8 mouse cellular contexts compared by ENCODE assay signal in the genomic region with DNA sequence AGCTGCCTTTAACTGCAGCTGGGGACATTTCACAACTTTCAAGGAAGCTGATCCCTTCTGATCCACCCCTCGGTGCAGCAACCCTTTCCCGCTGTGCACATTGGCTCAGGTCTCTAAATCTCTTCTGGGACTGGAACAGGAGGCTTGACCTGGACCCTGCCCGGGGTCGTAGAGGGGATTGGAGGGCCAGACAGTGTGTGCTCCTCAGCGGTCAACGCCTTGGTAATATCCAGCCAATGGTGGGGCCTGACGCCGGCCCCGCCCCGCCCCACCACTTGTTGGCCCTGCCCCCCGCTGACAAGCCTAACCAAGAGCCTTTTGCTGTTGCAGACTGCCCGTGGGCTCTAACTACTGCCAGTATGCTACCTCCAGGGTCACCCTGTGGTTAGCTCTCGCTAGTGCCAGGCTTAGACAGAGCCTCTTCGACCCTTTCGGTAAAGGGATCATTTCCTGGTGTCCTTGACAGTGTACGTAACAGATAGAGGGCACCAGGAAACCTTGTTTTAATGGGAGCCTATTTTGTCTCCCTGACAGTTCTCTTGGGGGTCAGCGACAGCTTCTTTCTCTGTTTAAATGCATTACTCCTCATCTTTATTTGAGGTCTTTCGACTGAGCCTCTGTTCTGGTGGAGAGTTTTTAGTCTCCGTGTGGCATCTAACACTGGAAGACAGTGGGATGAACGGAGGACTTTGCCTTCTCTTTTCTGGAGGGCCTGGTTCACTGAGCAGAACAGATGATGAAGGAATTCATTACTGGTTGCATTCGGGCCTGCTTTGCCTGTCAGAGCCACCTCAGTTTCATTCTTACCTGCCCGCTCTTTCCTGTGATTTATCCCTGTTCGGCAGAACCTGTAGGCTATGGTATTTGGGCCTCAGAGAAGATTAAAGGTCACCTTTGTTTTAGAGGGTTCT. TPM values are rescaled to one million over a fixed set of nuclear protein-coding genes. Genes with fewer than 3 reads are reported as not detected.
DNase-seq lines count a peak whose midpoint lies in the region; ATAC-seq and TF ChIP-seq lines count a peak whose summit lies in the region.
"Had no signal": no experiment of that assay in that cellular context is flagged by ENCODE, and none has a peak within 500 bp of the region (broad histone marks: within the 10 kb centered on the region; RNA-seq: fewer than 3 reads in every experiment).

No protein-coding gene starts in this region.

- TF ChIP-seq EP300 in heart, adult 2 months (IDR thresholded peaks at IDR 0.05; ENCODE audit: insufficient read depth, low read depth, low read length): no peak
- TF ChIP-seq EP300 in liver, postnatal 0 days (IDR thresholded peaks at IDR 0.05; ENCODE audit: low read depth): peak; percentile 68

- no peaks in the 10 kb centered on the region for H3K9me3 ChIP-seq in liver, postnatal 0 days (ENCODE audit: low read length)

- peak; percentile 74 for DNase-seq in embryo, embryonic 9.5 days (ENCODE audit: extremely low spot score)
- DNase-seq in heart, adult 2 months: peak; percentile 75 to 84
- DNase-seq in kidney, adult 11 months: peak; percentile 84
- DNase-seq in liver, postnatal 0 days: peak; percentile 83
- peak; percentile 65 for DNase-seq in retina, embryonic 14.5 days (ENCODE audit: low spot score)
- no peak for DNase-seq in left cerebral cortex, postnatal 36 days (ENCODE audit: low spot score in 2 of 2)
- no peak for DNase-seq in thymus, postnatal 14 days

- no peaks in the 10 kb centered on the region for H3K79me2 ChIP-seq in heart, adult 2 months (replicated peaks; ENCODE audit: control insufficient read depth, insufficient read depth, low read length)

- peak; percentile 90 for ATAC-seq in liver, postnatal 0 days

- H3K36me3 ChIP-seq in heart, adult 2 months (ENCODE audit: control insufficient read depth, insufficient read depth, low read length): no peaks in the 10 kb centered on the region
- peaks cover 96% of the 10 kb centered on the region for H3K36me3 ChIP-seq in liver, postnatal 0 days (replicated peaks; ENCODE audit: insufficient read depth, low read length)

- no peak for TF ChIP-seq CTCF in heart, adult 2 months (IDR thresholded peaks at IDR 0.05)
- TF ChIP-seq CTCF in liver, postnatal 0 days (IDR thresholded peaks at IDR 0.05; ENCODE audit: low read depth): no peak

- WGBS in heart, adult 2 months: 52% methylated on average over 23 of the region's 23 CpGs
- WGBS in liver, postnatal 0 days (ENCODE audit: insufficient replicate concordance): 56% methylated on average over 23 of the region's 23 CpGs

- H3K4me1 ChIP-seq in heart, adult 2 months (ENCODE audit: control insufficient read depth, insufficient read depth, low read length): peaks cover 1% of the 10 kb centered on the region; the same call in 1 of the 2 replicates
- peaks cover 10% of the 10 kb centered on the region for H3K4me1 ChIP-seq in liver, postnatal 0 days (ENCODE audit: insufficient read depth)

- H3K27me3 ChIP-seq in heart, adult 2 months (ENCODE audit: control insufficient read depth, insufficient read depth, low read length): no peaks in the 10 kb centered on the region
- H3K27me3 ChIP-seq in liver, postnatal 0 days (ENCODE audit: insufficient read depth, low read length): no peaks in the 10 kb centered on the region

- peak; percentile 37; the same call in 1 of the 2 replicates for TF ChIP-seq POLR2A in heart, adult 2 months (IDR thresholded peaks at IDR 0.05; ENCODE audit: insufficient read depth, low read depth, low read length)

- H3K4me2 ChIP-seq in liver, postnatal 0 days (ENCODE audit: low read depth, low read length): peak overlapping the region; percentile 14; the same call in 1 of the 2 replicates

- intact Hi-C loops in heart, adult 2 months (cut with DNase I): no loop called here
- intact Hi-C loops in left cerebral cortex, postnatal 36 days (cut with DNase I): no loop called here

- H3K9ac ChIP-seq in heart, adult 2 months (ENCODE audit: low read depth, low read length): no peak overlapping the region; the same call in 1 of the 2 replicates
- H3K9ac ChIP-seq in liver, postnatal 0 days (replicated peaks): peak overlapping the region; percentile 8; the same call in 1 of the 2 replicates

- peak overlapping the region; percentile 37 for H3K27ac ChIP-seq in heart, adult 2 months
- H3K27ac ChIP-seq in liver, postnatal 0 days (ENCODE audit: low read depth): peak overlapping the region; percentile 89

- H3K4me3 ChIP-seq in heart, adult 2 months: no peak overlapping the region
- H3K4me3 ChIP-seq in liver, postnatal 0 days (ENCODE audit: low read depth, low read length): no peak overlapping the region

RNA-seq across cellular contexts. Expression of gene Slc43a1, which starts 12.7 kb away (rescaled TPM):
- total RNA-seq in heart, adult 2 months (2021): 1 to 10 TPM; 2.1 to 2.3 TPM
- 3.7 and 6.7 TPM in 2 replicates for polyA plus RNA-seq in heart, adult 2 months (2012; rRNA removed)
- polyA plus RNA-seq in liver, postnatal 0 days (2015; fragmentation: Nextera tagmentation; extraction: Ambion mirVana): 67.8 and 74.2 TPM in 2 replicates
- total RNA-seq in left cerebral cortex, postnatal 36 days (2021): under 1 TPM; 0.25 to 0.32 TPM

RNA-seq across cellular contexts. Expression of gene Timm10, which starts 24.6 kb away (rescaled TPM):
- 100 to 1,000 TPM; 106 to 129 TPM for total RNA-seq in heart, adult 2 months (2021)
- 123 and 136 TPM in 2 replicates for polyA plus RNA-seq in heart, adult 2 months (2012; rRNA removed)
- 59.8 and 63.9 TPM in 2 replicates for polyA plus RNA-seq in liver, postnatal 0 days (2015; fragmentation: Nextera tagmentation; extraction: Ambion mirVana)
- total RNA-seq in left cerebral cortex, postnatal 36 days (2021): 10 to 100 TPM; 53.8 to 55.9 TPM

RNA-seq across cellular contexts. Expression of gene Smtnl1, which starts 28.9 kb away (rescaled TPM):
- not detected for total RNA-seq in heart, adult 2 months (2021)
- polyA plus RNA-seq in heart, adult 2 months (2012; rRNA removed): not detected in 2 replicates
- polyA plus RNA-seq in liver, postnatal 0 days (2015; fragmentation: Nextera tagmentation; extraction: Ambion mirVana): 0.15 and 0.98 TPM in 2 replicates
- total RNA-seq in left cerebral cortex, postnatal 36 days (2021): not detected
- total RNA-seq: neutrophil, adult 5-6 weeks had no signal

RNA-seq across cellular contexts. Expression of gene Rtn4rl2, which starts 35.1 kb away (rescaled TPM):
- total RNA-seq in heart, adult 2 months (2021): 1 to 10 TPM; 3.6 to 3.8 TPM
- 2.6 and 6.1 TPM in 2 replicates for polyA plus RNA-seq in heart, adult 2 months (2012; rRNA removed)
- 0.14 and 0.31 TPM in 2 replicates for polyA plus RNA-seq in liver, postnatal 0 days (2015; fragmentation: Nextera tagmentation; extraction: Ambion mirVana)
- 10 to 100 TPM; 90.0 to 92.0 TPM for total RNA-seq in left cerebral cortex, postnatal 36 days (2021)
- total RNA-seq: neutrophil, adult 5-6 weeks had no signal

RNA-seq across cellular contexts. Expression of gene Ube2l6, which starts 52.8 kb away (rescaled TPM):
- 100 to 1,000 TPM in 1 of 2 experiments, 10 to 100 TPM in 1; 26.5 to 109 TPM for total RNA-seq in heart, adult 2 months (2021)
- polyA plus RNA-seq in heart, adult 2 months (2012; rRNA removed): 42.0 and 131 TPM in 2 replicates
- polyA plus RNA-seq in liver, postnatal 0 days (2015; fragmentation: Nextera tagmentation; extraction: Ambion mirVana): 276 and 305 TPM in 2 replicates
- total RNA-seq in left cerebral cortex, postnatal 36 days (2021): 1 to 10 TPM; 5.2 to 5.5 TPM

Comparison
In these comparisons a context has a peak if more than half of its experiments do, and no peak if none do; other contexts are left out.
1. DNase-seq: peak in embryo, embryonic 9.5 days (single experiment), heart, adult 2 months (2 of 2), kidney, adult 11 months (single experiment), liver, postnatal 0 days (single experiment) and retina, embryonic 14.5 days (single experiment); none in left cerebral cortex, postnatal 36 days (0 of 2) and thymus, postnatal 14 days (single experiment).